Mouse (Mus musculus): ENCODE measurements around the gene Clec4f. TPM values are rescaled to one million over a fixed set of nuclear protein-coding genes. Genes with fewer than 3 reads are reported as not detected.

The Clec4f gene
- polyA plus RNA-seq, 1 experiment from 2014 or later = not detected

- Histone ChIP-seq H3K9ac (replicated peaks; ENCODE audit: low read depth) (no peak overlapping the region), H3K36me3 (ENCODE audit: insufficient read depth, low read length) (no peaks in the 10 kb centered on the region), H3K27me3 (replicated peaks; ENCODE audit: insufficient read depth, low read length) (peaks cover 45% of the 10 kb centered on the region), H3K9me3 (ENCODE audit: low read length) (no peaks in the 10 kb centered on the region), H3K4me3 (ENCODE audit: low read depth, low read length) (no peak overlapping the region), H3K4me1 (ENCODE audit: insufficient read depth, low read depth, low read length) (no peaks in the 10 kb centered on the region), H3K4me2 (replicated peaks; ENCODE audit: low read depth, low read length) (no peak overlapping the region), H3K27ac (ENCODE audit: low read length) (no peak overlapping the region)
- WGBS = 47% methylated on average over 2 of the region's 2 CpGs
- ATAC-seq (no peak), DNase-seq (ENCODE audit: low spot score) (no peak)
- TF ChIP-seq EP300 (IDR thresholded peaks at IDR 0.05) (no peak), CTCF (IDR thresholded peaks at IDR 0.05) (no peak)
Measured at GRCm38 (mm10) chr6:83690936-83691335, 34.9 kb upstream of the Clec4f start.

- WGBS = 25% methylated on average over 4 of the region's 5 CpGs
- peak; percentile 78 for DNase-seq (ENCODE audit: low spot score)
- H3K4me2 ChIP-seq (replicated peaks; ENCODE audit: low read depth, low read length) = no peak overlapping the region
- H3K27ac ChIP-seq (ENCODE audit: low read length) = no peak overlapping the region
- H3K9me3 ChIP-seq (ENCODE audit: low read length) = no peaks in the 10 kb centered on the region
- H3K36me3 ChIP-seq (ENCODE audit: insufficient read depth, low read length) = no peaks in the 10 kb centered on the region
- H3K4me3 ChIP-seq (ENCODE audit: low read depth, low read length) = no peak overlapping the region
- peaks cover 38% of the 10 kb centered on the region for H3K27me3 ChIP-seq (replicated peaks; ENCODE audit: insufficient read depth, low read length)
- no peak overlapping the region for H3K9ac ChIP-seq (replicated peaks; ENCODE audit: low read depth)
- TF ChIP-seq CTCF (IDR thresholded peaks at IDR 0.05) = peak; percentile 81
- TF ChIP-seq EP300 (IDR thresholded peaks at IDR 0.05) = no peak
- H3K4me1 ChIP-seq (ENCODE audit: insufficient read depth, low read depth, low read length) = no peaks in the 10 kb centered on the region
- ATAC-seq = 0 out of 2 replicates have a peak, but pooled peaks have one; percentile 30
Measured at GRCm38 (mm10) chr6:83690277-83690676, 34.3 kb upstream of the Clec4f start.

GRCm38 (mm10) chr6:83689374-83689773, 33.4 kb upstream of the Clec4f start:
- TF ChIP-seq CTCF (IDR thresholded peaks at IDR 0.05) (no peak), EP300 (IDR thresholded peaks at IDR 0.05) (no peak)
- H3K27ac ChIP-seq (ENCODE audit: low read length) = no peak overlapping the region
- H3K9me3 ChIP-seq (ENCODE audit: low read length) = no peaks in the 10 kb centered on the region
- no peaks in the 10 kb centered on the region for H3K36me3 ChIP-seq (ENCODE audit: insufficient read depth, low read length)
- H3K4me2 ChIP-seq (replicated peaks; ENCODE audit: low read depth, low read length) = no peak overlapping the region
- H3K27me3 ChIP-seq (replicated peaks; ENCODE audit: insufficient read depth, low read length) = peaks cover 29% of the 10 kb centered on the region
- no peak overlapping the region for H3K4me3 ChIP-seq (ENCODE audit: low read depth, low read length)
- ATAC-seq (no peak), DNase-seq (ENCODE audit: low spot score) (no peak)
- WGBS = 66% methylated on average over 4 of the region's 4 CpGs
- H3K9ac ChIP-seq (replicated peaks; ENCODE audit: low read depth) = no peak overlapping the region
- no peaks in the 10 kb centered on the region for H3K4me1 ChIP-seq (ENCODE audit: insufficient read depth, low read depth, low read length)

GRCm38 (mm10) chr6:83677757-83678156, 21.8 kb upstream of the Clec4f start, which contains the start of gene Cd207:
TSS of gene Cd207 (minus strand) at chr6:83677857.
- H3K9ac ChIP-seq (replicated peaks; ENCODE audit: low read depth) = no peak within 1 kb of the TSS
- DNase-seq (ENCODE audit: low spot score) = no peak
- H3K27ac ChIP-seq (ENCODE audit: low read length) = no peak within 1 kb of the TSS
- H3K4me2 ChIP-seq (replicated peaks; ENCODE audit: low read depth, low read length) = no peak within 1 kb of the TSS
- H3K9me3 ChIP-seq (ENCODE audit: low read length) = no peaks in the 10 kb centered on the region
- ATAC-seq = no peak
- WGBS = 65% methylated on average over 4 of the region's 4 CpGs
- H3K36me3 ChIP-seq (ENCODE audit: insufficient read depth, low read length) = no peaks in the 10 kb centered on the region
- H3K4me1 ChIP-seq (ENCODE audit: insufficient read depth, low read depth, low read length) = no peaks in the 10 kb centered on the region
- no peaks in the 10 kb centered on the region for H3K27me3 ChIP-seq (replicated peaks; ENCODE audit: insufficient read depth, low read length)
- H3K4me3 ChIP-seq (ENCODE audit: low read depth, low read length) = no peak within 1 kb of the TSS
- no peak for TF ChIP-seq EP300 (IDR thresholded peaks at IDR 0.05)
- no peak for TF ChIP-seq CTCF (IDR thresholded peaks at IDR 0.05)

GRCm38 (mm10) chr6:83673395-83673794, 17.4 kb upstream of the Clec4f start:
- TF ChIP-seq EP300 (IDR thresholded peaks at IDR 0.05) (no peak), CTCF (IDR thresholded peaks at IDR 0.05) (peak; percentile 94)
- Histone ChIP-seq H3K9me3 (ENCODE audit: low read length) (no peaks in the 10 kb centered on the region), H3K9ac (replicated peaks; ENCODE audit: low read depth) (no peak overlapping the region), H3K27me3 (replicated peaks; ENCODE audit: insufficient read depth, low read length) (no peaks in the 10 kb centered on the region), H3K27ac (ENCODE audit: low read length) (no peak overlapping the region), H3K4me2 (replicated peaks; ENCODE audit: low read depth, low read length) (no peak overlapping the region), H3K4me1 (ENCODE audit: insufficient read depth, low read depth, low read length) (no peaks in the 10 kb centered on the region), H3K4me3 (ENCODE audit: low read depth, low read length) (no peak overlapping the region), H3K36me3 (ENCODE audit: insufficient read depth, low read length) (no peaks in the 10 kb centered on the region)
- 8% methylated on average over 4 of the region's 4 CpGs for WGBS
- ATAC-seq (no peak), DNase-seq (ENCODE audit: low spot score) (peak; percentile 84)

- no peaks in the 10 kb centered on the region for H3K27me3 ChIP-seq (replicated peaks; ENCODE audit: insufficient read depth, low read length)
- H3K4me1 ChIP-seq (ENCODE audit: insufficient read depth, low read depth, low read length) = no peaks in the 10 kb centered on the region
- TF ChIP-seq EP300 (IDR thresholded peaks at IDR 0.05) (no peak), CTCF (IDR thresholded peaks at IDR 0.05) (no peak)
- H3K36me3 ChIP-seq (ENCODE audit: insufficient read depth, low read length) = no peaks in the 10 kb centered on the region
- ATAC-seq (no peak), DNase-seq (ENCODE audit: low spot score) (no peak)
- no peak overlapping the region for H3K4me3 ChIP-seq (ENCODE audit: low read depth, low read length)
- H3K9me3 ChIP-seq (ENCODE audit: low read length) = no peaks in the 10 kb centered on the region
- 59% methylated on average over 2 of the region's 2 CpGs for WGBS
- H3K4me2 ChIP-seq (replicated peaks; ENCODE audit: low read depth, low read length) = no peak overlapping the region
- H3K9ac ChIP-seq (replicated peaks; ENCODE audit: low read depth) = no peak overlapping the region
- no peak overlapping the region for H3K27ac ChIP-seq (ENCODE audit: low read length)
Measured at GRCm38 (mm10) chr6:83665009-83665408, 9.0 kb upstream of the Clec4f start.

GRCm38 (mm10) chr6:83660821-83661220, 4.8 kb upstream of the Clec4f start:
- WGBS = 65% methylated on average over 4 of the region's 4 CpGs
- ATAC-seq = no peak
- TF ChIP-seq EP300 (IDR thresholded peaks at IDR 0.05) (no peak), CTCF (IDR thresholded peaks at IDR 0.05) (no peak)
- Histone ChIP-seq H3K4me3 (ENCODE audit: low read depth, low read length) (no peak overlapping the region), H3K36me3 (ENCODE audit: insufficient read depth, low read length) (no peaks in the 10 kb centered on the region), H3K4me2 (replicated peaks; ENCODE audit: low read depth, low read length) (no peak overlapping the region), H3K27me3 (replicated peaks; ENCODE audit: insufficient read depth, low read length) (no peaks in the 10 kb centered on the region), H3K27ac (ENCODE audit: low read length) (no peak overlapping the region), H3K9me3 (ENCODE audit: low read length) (no peaks in the 10 kb centered on the region), H3K4me1 (ENCODE audit: insufficient read depth, low read depth, low read length) (no peaks in the 10 kb centered on the region), H3K9ac (replicated peaks; ENCODE audit: low read depth) (no peak overlapping the region)
- no peak for DNase-seq (ENCODE audit: low spot score)
